Mouse (Mus musculus) testis, postnatal 10 days (tissue): ENCODE measurements around the gene Lfng.

ENCODE experiments used
- DNase-seq: peaks from one replicate; pipeline ENCODE4 v3.0.0; 2021; ENCODE audit warnings: low spot score

Lfng gene

DNA sequence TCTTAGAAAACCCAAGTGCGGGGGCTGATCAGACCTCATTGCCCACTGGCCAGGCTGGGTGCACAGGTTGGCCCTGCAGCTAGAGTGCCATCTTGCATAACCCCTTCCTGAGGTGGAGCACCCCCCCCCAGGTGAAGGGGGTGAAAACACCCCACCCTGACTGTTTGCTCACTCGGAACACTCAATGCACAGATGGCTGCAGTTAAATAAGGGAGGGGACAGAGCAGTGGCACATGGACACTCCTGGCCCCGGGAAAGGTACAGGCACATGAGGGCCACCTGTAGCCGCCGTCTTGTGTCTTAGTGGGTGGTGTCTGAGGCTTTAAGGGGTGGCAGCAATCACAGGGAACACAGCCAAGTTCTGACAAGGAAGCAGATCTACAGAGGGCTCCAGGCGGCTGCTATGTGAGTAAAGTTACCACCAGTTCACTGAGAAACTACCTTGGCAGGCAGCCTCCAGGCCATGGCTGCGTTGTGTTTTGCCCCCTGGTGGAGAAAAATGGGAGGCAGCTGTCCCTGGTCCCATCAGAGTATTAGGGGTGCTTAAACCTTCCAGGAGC, 56.6 kb downstream of the Lfng start:
- peak; percentile 83 for DNase-seq
